Mouse (Mus musculus) heart, embryonic 13.5 days (tissue): ENCODE results near the gene Omg. TPM values are rescaled to one million over a fixed set of nuclear protein-coding genes. Genes with fewer than 3 reads are reported as not detected.

Source experiments
- ATAC-seq: fragments of 200-750 bp; cut with Nextera tagmentation; 2 replicates; pipeline ENCODE4 v1.8.0; 2017; ENCODE audit warnings: moderate TSS enrichment; ENCODE audit not compliant: insufficient number of reproducible peaks, low FRiP score, low TSS enrichment; ENCODE audit errors: extremely low read depth
- H3K27ac ChIP-seq: fragments of 300-500 bp; sonication (generic); replicated peaks from 2 replicates; pipeline ENCODE4 v1.5.1; 2015; ENCODE audit warnings: moderate library complexity, mild to moderate bottlenecking, inconsistent platforms
- H3K27me3 ChIP-seq: fragments of 300-500 bp; sonication (generic); replicated peaks from 2 replicates; pipeline ENCODE4 v1.6.1; 2015; ENCODE audit warnings: mild to moderate bottlenecking, inconsistent platforms
- H3K36me3 ChIP-seq: fragments of 300-500 bp; sonication (generic); 2 replicates; pipeline ENCODE4 v1.6.1; 2015; ENCODE audit warnings: mild to moderate bottlenecking, inconsistent platforms
- H3K4me1 ChIP-seq: fragments of 300-500 bp; sonication (generic); 2 replicates; pipeline ENCODE4 v1.6.1; 2015; ENCODE audit warnings: inconsistent platforms
- H3K4me2 ChIP-seq: fragments of 300-500 bp; sonication (generic); 2 replicates; pipeline ENCODE4 v1.6.1; 2015; ENCODE audit warnings: inconsistent platforms, mild to moderate bottlenecking, moderate library complexity
- H3K4me3 ChIP-seq: fragments of 300-500 bp; sonication (generic); 2 replicates; pipeline ENCODE4 v1.5.1; 2015; ENCODE audit warnings: moderate library complexity, mild to moderate bottlenecking, inconsistent platforms
- H3K9ac ChIP-seq: fragments of 300-500 bp; sonication (generic); 2 replicates; pipeline ENCODE4 v1.6.1; 2015; ENCODE audit warnings: inconsistent platforms, mild to moderate bottlenecking, moderate library complexity
- H3K9me3 ChIP-seq: fragments of 300-500 bp; sonication (generic); 2 replicates; pipeline ENCODE4 v1.6.1; 2016; ENCODE audit warnings: inconsistent platforms
- WGBS: fragments of 180-500 bp; shearing (Covaris S2); methylation state at CpG from one replicate; pipeline ENCODE4 v1.1.7; 2015; ENCODE audit warnings: mixed read lengths; 5-methylcytosine and 5-hydroxymethylcytosine counted together
- polyA plus RNA-seq: library from polyadenylated mRNA; unstranded; fragments of >200 nt; fragmentation: Nextera tagmentation; extraction: Ambion mirVana; gene quantifications from 2 replicates; pipeline ENCODE4 v1.2.1, GENCODE M21; 2015

The Omg gene
- polyA plus RNA-seq, 1 experiment from 2014 or later: 0.11 TPM

DNA sequence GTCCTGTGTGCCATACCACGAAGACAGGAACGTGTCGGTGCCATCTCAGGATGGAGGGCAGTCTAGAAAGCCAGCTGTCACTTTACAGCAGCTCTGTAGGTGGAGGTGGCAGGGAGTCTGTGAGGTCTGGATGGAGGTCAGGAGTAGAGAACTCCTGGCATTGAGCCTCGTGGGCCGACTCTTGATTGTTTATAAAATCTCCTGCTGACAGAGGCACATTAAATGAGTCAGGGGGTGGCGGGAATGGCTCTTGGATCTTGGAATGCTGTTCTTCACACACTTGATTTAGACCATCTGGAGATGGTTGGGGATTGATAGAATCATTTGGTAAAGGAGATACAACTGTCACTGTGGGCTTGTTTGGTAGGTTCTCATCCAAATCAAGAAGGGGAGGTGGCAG is 11.4 kb upstream of the Omg start:
- ATAC-seq: no peak
- Histone ChIP-seq H3K4me1 (no peaks in the 10 kb centered on the region), H3K27ac (no peak overlapping the region), H3K4me3 (no peak overlapping the region), H3K9me3 (no peaks in the 10 kb centered on the region), H3K9ac (no peak overlapping the region), H3K4me2 (no peak overlapping the region), H3K27me3 (no peaks in the 10 kb centered on the region), H3K36me3 (peaks cover 7% of the 10 kb centered on the region; the same call in 1 of the 2 replicates)
- WGBS: 72% methylated on average over 6 of the region's 6 CpGs

DNA sequence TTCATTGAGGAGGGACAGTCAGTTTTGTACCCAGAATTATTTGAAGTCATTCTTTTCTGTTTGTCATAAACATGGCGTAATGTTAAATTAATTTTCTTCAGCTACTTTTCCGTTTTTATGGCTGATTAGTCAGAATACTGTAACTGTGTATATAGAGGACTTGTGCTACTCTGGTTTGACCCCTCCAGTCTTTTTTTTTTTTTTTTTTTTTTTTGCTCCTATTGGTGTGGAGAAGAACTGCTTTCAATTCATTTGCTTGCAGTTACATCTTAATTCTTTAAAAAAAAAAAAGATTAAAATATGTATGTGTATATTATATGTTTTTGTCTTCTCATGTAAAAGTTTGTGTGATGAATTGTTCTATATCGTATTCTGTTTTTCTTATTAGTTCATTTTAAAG is 8.1 kb upstream of the Omg start:
- no peaks in the 10 kb centered on the region for H3K4me1 ChIP-seq
- no peaks in the 10 kb centered on the region for H3K27me3 ChIP-seq
- no peak overlapping the region for H3K4me2 ChIP-seq
- H3K4me3 ChIP-seq: no peak overlapping the region
- no peak overlapping the region for H3K9ac ChIP-seq
- H3K9me3 ChIP-seq: no peaks in the 10 kb centered on the region
- ATAC-seq: no peak
- H3K36me3 ChIP-seq: peaks cover 7% of the 10 kb centered on the region; the same call in 1 of the 2 replicates
- WGBS: 86% methylated on average over 3 of the region's 3 CpGs
- no peak overlapping the region for H3K27ac ChIP-seq

DNA sequence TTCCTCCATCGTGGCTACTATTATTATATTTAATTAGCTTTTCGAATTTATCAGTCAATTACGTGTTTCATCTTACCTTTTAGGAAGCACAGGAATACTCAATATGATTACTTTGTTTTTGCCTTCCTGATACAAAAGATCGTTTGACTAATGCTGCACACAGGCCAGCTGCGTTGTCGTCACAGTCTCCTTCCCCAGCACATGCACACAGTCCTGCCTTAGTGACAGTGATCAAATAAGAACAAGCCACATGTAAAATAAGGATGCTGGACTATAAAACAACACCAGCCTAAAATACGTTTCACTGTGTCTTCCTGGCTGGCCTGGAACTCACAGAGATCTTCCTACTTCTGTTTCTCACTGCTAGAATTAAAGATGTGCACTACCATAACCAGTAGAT is 622 bp upstream of the Omg start:
- no peak overlapping the region for H3K4me3 ChIP-seq
- WGBS: 87% methylated on average over 7 of the region's 7 CpGs
- no peaks in the 10 kb centered on the region for H3K4me1 ChIP-seq
- H3K27me3 ChIP-seq: no peaks in the 10 kb centered on the region
- no peak overlapping the region for H3K27ac ChIP-seq
- H3K36me3 ChIP-seq: no peaks in the 10 kb centered on the region
- no peak for ATAC-seq
- no peaks in the 10 kb centered on the region for H3K9me3 ChIP-seq
- no peak overlapping the region for H3K4me2 ChIP-seq
- H3K9ac ChIP-seq: no peak overlapping the region

DNA sequence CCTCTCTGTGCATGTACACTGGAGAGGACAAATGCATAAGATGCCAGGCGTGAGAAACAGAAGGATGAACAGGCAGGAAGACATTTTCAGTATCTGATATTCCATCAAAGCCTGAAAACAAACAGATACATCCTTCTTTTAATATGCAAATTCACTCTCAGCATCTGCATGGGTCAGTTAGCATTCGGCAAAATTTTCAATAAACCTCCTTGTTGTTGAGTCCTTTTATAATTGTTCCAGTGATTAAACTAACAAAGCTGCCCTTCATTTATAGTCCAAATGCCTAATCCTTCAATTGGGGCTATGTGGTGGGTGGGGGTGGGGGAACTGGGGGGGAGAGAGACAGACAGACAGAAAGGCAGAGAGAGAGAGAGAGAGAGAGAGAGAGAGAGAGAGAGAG is 967 bp downstream of the Omg start:
- no peak for ATAC-seq
- Histone ChIP-seq H3K27me3 (no peaks in the 10 kb centered on the region), H3K4me3 (no peak overlapping the region), H3K9ac (no peak overlapping the region), H3K36me3 (no peaks in the 10 kb centered on the region), H3K4me2 (no peak overlapping the region), H3K4me1 (no peaks in the 10 kb centered on the region), H3K9me3 (no peaks in the 10 kb centered on the region), H3K27ac (no peak overlapping the region)
- WGBS: 73% methylated on average over 2 of the region's 2 CpGs

- H3K4me2 ChIP-seq: no peak overlapping the region
- WGBS: 71% methylated on average over 10 of the region's 10 CpGs
Measured at GRCm38 (mm10) chr11:79494976-79495800, 8.7 kb downstream of the Omg start.

DNA sequence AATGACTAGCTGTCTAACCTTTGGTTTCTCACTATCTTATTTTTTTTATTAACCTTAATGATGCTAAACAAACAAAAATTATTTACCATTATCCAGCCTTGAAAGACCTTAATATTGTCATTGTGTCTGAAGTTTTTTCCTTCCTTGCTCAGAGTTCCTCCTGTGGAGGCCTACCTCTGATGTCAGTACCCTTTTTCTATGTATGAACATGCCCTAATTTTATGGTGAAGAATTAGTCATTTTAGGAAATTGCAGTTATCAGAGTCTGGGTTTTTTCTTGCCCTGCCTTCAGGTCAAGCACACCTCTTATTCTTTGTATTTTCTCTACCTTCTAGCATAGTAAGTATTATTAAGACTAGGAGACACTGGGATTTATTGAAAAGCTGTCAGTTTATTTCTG is 19.2 kb downstream of the Omg start:
- ATAC-seq: no peak
- no peaks in the 10 kb centered on the region for H3K27me3 ChIP-seq
- H3K4me2 ChIP-seq: no peak overlapping the region

More at GRCm38 (mm10) chr11:79494976-79495800, 8.7 kb downstream of the Omg start:
- H3K36me3 ChIP-seq: peaks cover 12% of the 10 kb centered on the region
- no peak for ATAC-seq
- no peaks in the 10 kb centered on the region for H3K9me3 ChIP-seq
- H3K4me3 ChIP-seq: no peak overlapping the region
- no peak overlapping the region for H3K27ac ChIP-seq
- H3K4me1 ChIP-seq: peaks cover 15% of the 10 kb centered on the region
- H3K9ac ChIP-seq: no peak overlapping the region
- no peaks in the 10 kb centered on the region for H3K27me3 ChIP-seq

GRCm38 (mm10) chr11:79483876-79484528 is 19.9 kb downstream of the Omg start:
- Histone ChIP-seq H3K4me3 (no peak overlapping the region), H3K27me3 (no peaks in the 10 kb centered on the region), H3K9ac (no peak overlapping the region), H3K36me3 (peaks cover 47% of the 10 kb centered on the region), H3K4me1 (no peaks in the 10 kb centered on the region), H3K9me3 (no peaks in the 10 kb centered on the region), H3K4me2 (no peak overlapping the region), H3K27ac (no peak overlapping the region)
- ATAC-seq: no peak
- WGBS: 82% methylated on average over 7 of the region's 7 CpGs

More for the DNA sequence above, 19.2 kb downstream of the Omg start:
- Histone ChIP-seq H3K9ac (no peak overlapping the region), H3K36me3 (peaks cover 49% of the 10 kb centered on the region), H3K9me3 (no peaks in the 10 kb centered on the region), H3K4me1 (no peaks in the 10 kb centered on the region), H3K4me3 (no peak overlapping the region), H3K27ac (no peak overlapping the region)

- H3K4me1 ChIP-seq: no peaks in the 10 kb centered on the region
- no peak overlapping the region for H3K9ac ChIP-seq
- H3K4me3 ChIP-seq: no peak overlapping the region
- H3K36me3 ChIP-seq: peaks cover 50% of the 10 kb centered on the region
- H3K9me3 ChIP-seq: no peaks in the 10 kb centered on the region
- no peaks in the 10 kb centered on the region for H3K27me3 ChIP-seq
- WGBS: 86% methylated on average over 6 of the region's 6 CpGs
- no peak for ATAC-seq
- H3K27ac ChIP-seq: no peak overlapping the region
- H3K4me2 ChIP-seq: no peak overlapping the region
Measured at GRCm38 (mm10) chr11:79483392-79483791, 20.5 kb downstream of the Omg start.

GRCm38 (mm10) chr11:79468097-79468496 is 35.8 kb downstream of the Omg start:
- H3K9me3 ChIP-seq: no peaks in the 10 kb centered on the region
- H3K27me3 ChIP-seq: no peaks in the 10 kb centered on the region
- peaks cover 8% of the 10 kb centered on the region for H3K4me1 ChIP-seq
- peaks cover 60% of the 10 kb centered on the region for H3K36me3 ChIP-seq
- no peak overlapping the region for H3K27ac ChIP-seq
- no peak overlapping the region for H3K4me3 ChIP-seq
- ATAC-seq: no peak
- 85% methylated on average over 1 of the region's 1 CpGs for WGBS
- no peak overlapping the region for H3K4me2 ChIP-seq
- H3K9ac ChIP-seq: no peak overlapping the region

DNA sequence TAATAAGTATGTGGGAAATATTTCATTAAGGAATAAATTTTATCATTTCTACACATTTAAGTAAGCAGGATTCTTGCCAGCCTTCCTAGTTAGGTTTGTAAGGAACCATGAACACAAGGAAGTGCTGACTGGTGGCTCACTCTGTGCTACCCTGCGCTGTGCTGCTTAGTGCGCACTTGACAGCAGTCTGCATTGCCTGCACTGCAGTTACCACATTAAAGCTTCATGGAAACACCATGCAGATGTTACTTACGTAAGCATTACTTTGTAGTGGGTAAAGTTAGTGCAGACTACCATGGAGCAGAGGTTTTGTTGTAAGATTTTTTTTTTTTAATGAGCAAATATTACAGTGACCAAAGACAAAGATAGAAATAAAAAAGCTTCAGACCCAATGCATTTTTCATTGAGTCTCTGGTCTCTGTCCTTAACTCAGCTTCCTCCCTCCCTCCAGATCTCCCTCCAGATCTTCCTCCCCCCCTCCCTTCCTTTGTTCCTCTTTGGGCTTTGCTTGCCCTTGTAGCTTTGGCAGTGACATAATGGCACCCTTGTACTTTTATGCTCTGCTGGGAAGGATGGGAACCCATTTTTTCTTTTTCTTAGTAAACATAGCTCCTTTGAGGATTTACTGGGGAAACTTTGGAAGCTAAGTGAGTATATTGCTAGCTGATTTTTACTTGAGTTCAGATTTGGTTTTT is 43.0 kb downstream of the Omg start:
- WGBS: 89% methylated on average over 3 of the region's 3 CpGs
- peaks cover 22% of the 10 kb centered on the region for H3K4me1 ChIP-seq
- ATAC-seq: no peak
- H3K27ac ChIP-seq: no peak overlapping the region
- H3K9ac ChIP-seq: no peak overlapping the region
- no peak overlapping the region for H3K4me2 ChIP-seq
- no peaks in the 10 kb centered on the region for H3K27me3 ChIP-seq
- no peak overlapping the region for H3K4me3 ChIP-seq
- peaks cover 63% of the 10 kb centered on the region for H3K36me3 ChIP-seq
- no peaks in the 10 kb centered on the region for H3K9me3 ChIP-seq

DNA sequence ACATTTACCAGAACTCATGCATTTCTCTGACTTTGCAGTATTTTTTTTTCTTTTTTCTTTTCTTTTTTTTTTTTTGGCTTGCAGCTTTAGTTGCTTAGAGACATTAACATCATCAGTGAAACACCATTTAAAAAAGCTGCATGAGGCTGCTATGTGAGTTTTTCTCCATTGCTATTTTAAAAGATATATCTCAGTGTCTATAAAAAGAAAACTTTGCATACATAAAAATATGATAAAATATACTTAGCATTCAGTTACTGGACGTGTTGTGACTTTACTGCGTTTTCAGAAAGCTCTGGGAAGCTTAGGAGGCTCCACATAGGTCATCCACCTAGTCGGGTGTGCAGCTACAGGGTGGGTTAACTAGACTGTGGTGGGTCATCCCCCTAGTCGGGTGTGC is 44.0 kb downstream of the Omg start:
- no peak overlapping the region for H3K9ac ChIP-seq
- no peak for ATAC-seq
- WGBS: 71% methylated on average over 4 of the region's 4 CpGs
- H3K27me3 ChIP-seq: no peaks in the 10 kb centered on the region
- peaks cover 64% of the 10 kb centered on the region for H3K36me3 ChIP-seq
- H3K4me2 ChIP-seq: no peak overlapping the region
- no peak overlapping the region; the same call in 1 of the 2 replicates for H3K27ac ChIP-seq
- no peak overlapping the region for H3K4me3 ChIP-seq
- peaks cover 22% of the 10 kb centered on the region for H3K4me1 ChIP-seq
- H3K9me3 ChIP-seq: no peaks in the 10 kb centered on the region
